Mouse (Mus musculus) spleen, adult 2 months (tissue): ENCODE data around the gene Lbr.

Source experiments
- CTCF ChIP-seq: fragments of 200-500 bp; IDR thresholded peaks from 2 replicates; pipeline ENCODE4 v1.5.1; 2011; ENCODE audit warnings: mild to moderate bottlenecking, inconsistent platforms; ENCODE audit not compliant: insufficient read depth, insufficient read length, insufficient replicate concordance; ENCODE audit errors: extremely low read depth
- POLR2A ChIP-seq: fragments of 200-500 bp; IDR thresholded peaks from 2 replicates; pipeline ENCODE4 v1.6.1; 2011; ENCODE audit warnings: low read depth, low read length, inconsistent platforms

DNA sequence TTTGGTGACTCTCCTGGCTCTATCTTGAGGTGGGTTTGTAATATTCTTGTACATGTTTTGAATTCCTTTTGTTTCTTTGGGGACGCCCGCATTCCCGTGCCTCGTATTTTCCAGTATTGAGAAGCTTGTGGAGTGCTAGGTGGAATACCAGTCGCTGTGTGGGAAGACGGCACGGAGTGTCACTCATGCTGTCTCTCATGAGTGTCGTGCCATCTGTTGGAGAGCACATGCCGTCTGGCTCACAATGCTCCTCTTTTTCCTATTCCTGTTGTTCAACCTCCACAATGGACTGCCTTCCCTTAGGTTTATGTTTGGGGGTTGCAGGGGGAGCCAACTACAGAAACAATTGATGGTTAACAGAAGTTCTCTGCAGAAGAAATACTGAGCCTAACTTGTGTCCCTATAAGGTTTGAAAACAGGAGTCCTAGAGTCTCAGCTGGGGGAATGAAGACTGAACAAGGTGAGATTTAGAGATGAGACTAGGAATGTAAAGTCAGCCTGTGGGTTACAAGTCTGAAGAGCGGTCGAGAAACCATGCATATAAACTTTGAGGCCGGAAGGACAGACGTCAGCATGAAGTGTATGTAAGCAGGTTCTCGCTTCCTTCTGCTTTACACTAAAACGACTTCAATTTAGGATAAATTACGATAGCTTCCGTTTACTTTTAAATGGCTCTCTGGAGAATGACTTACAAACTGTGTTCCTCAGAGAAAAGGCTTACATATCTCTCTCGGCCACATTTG, 31.2 kb downstream of the Lbr start:
- no peak for TF ChIP-seq CTCF
- TF ChIP-seq POLR2A = no peak
